Mouse (Mus musculus): ENCODE measurements around the gene Celf2.

Gene Celf2

GRCm38 (mm10) chr2:6909921-6910320, 599.4 kb downstream of the Celf2 start:
- peak; percentile 18 to 46 for DNase-seq

GRCm38 (mm10) chr2:6904411-6904810, 605.0 kb downstream of the Celf2 start:
- DNase-seq: no peak

- no peak for DNase-seq
These were observed 606.1 kb downstream of the Celf2 start for GRCm38 (mm10) chr2:6903251-6903763.

- DNase-seq: no peak
These were observed 612.5 kb downstream of the Celf2 start for GRCm38 (mm10) chr2:6896896-6897295.

GRCm38 (mm10) chr2:6893597-6893996, 615.8 kb downstream of the Celf2 start:
- DNase-seq: no peak

GRCm38 (mm10) chr2:6893095-6893494, 616.3 kb downstream of the Celf2 start:
- DNase-seq: no peak

GRCm38 (mm10) chr2:6884796-6885711, 624.3 kb downstream of the Celf2 start:
- DNase-seq: no peak

GRCm38 (mm10) chr2:6883996-6884795, 625.2 kb downstream of the Celf2 start:
- no peak for DNase-seq

- DNase-seq: no peak
These were observed 627.0 kb downstream of the Celf2 start for GRCm38 (mm10) chr2:6882236-6882885.

GRCm38 (mm10) chr2:6880941-6881575, 628.3 kb downstream of the Celf2 start:
- no peak for DNase-seq

- DNase-seq: peak in 1 of 2 experiments; percentile 18
These were observed 632.3 kb downstream of the Celf2 start for GRCm38 (mm10) chr2:6877094-6877493.

GRCm38 (mm10) chr2:6876547-6876946, 632.8 kb downstream of the Celf2 start:
- DNase-seq: no peak

- no peak for DNase-seq
These were observed 634.2 kb downstream of the Celf2 start for GRCm38 (mm10) chr2:6875071-6875611.

- no peak for DNase-seq
These were observed 635.0 kb downstream of the Celf2 start for GRCm38 (mm10) chr2:6874266-6874955.

GRCm38 (mm10) chr2:6873711-6874110, 635.7 kb downstream of the Celf2 start:
- DNase-seq: no peak

GRCm38 (mm10) chr2:6872894-6873255, 636.5 kb downstream of the Celf2 start:
- DNase-seq: no peak

- DNase-seq: peak; percentile 83 to 85
These were observed 637.1 kb downstream of the Celf2 start for GRCm38 (mm10) chr2:6872131-6872893.

GRCm38 (mm10) chr2:6871281-6872130, 637.9 kb downstream of the Celf2 start:
- DNase-seq: peak in 1 of 2 experiments; percentile 43

GRCm38 (mm10) chr2:6869956-6870710, 639.2 kb downstream of the Celf2 start:
- DNase-seq: no peak
